Mouse (Mus musculus) erythroblast, embryonic 14.5 days (primary cell): ENCODE data around the gene Spata16.

ENCODE experiments used
- GATA1 ChIP-seq: IDR thresholded peaks from 2 replicates; pipeline ENCODE4 v1.6.1; 2012; ENCODE audit warnings: low read length, inconsistent platforms, mixed read lengths
- TAL1 ChIP-seq: IDR thresholded peaks from 3 replicates; pipeline ENCODE4 v1.6.1; 2012; ENCODE audit warnings: low read length, inconsistent platforms, mixed read lengths

- no peak for TF ChIP-seq GATA1
- TF ChIP-seq TAL1 = no peak
Measured at GRCm38 (mm10) chr3:26979603-26980002, 342.2 kb downstream of the Spata16 start.
